Mouse (Mus musculus) CD4-positive helper T cell, adult 2 months (primary cell): ENCODE data around the gene Cog5.

Experiments used
- DNase-seq: peaks from one replicate; pipeline ENCODE4 v3.0.0-alpha.2; 2012; ENCODE audit warnings: low read depth, missing footprints, low spot score

The Cog5 gene

GRCm38 (mm10) chr12:31983769-31984168, 329.1 kb downstream of the Cog5 start:
- no peak for DNase-seq

- no peak for DNase-seq
These were observed 329.5 kb downstream of the Cog5 start for GRCm38 (mm10) chr12:31984206-31984605.

- no peak for DNase-seq
These were observed 330.0 kb downstream of the Cog5 start for GRCm38 (mm10) chr12:31984664-31985063.

GRCm38 (mm10) chr12:31985738-31986137, 331.1 kb downstream of the Cog5 start:
- no peak for DNase-seq

- DNase-seq = no peak
These were observed 331.8 kb downstream of the Cog5 start for GRCm38 (mm10) chr12:31986463-31986862.
